Comparison of ENCODE assay signal across 8 mouse cellular contexts in the genomic region with DNA sequence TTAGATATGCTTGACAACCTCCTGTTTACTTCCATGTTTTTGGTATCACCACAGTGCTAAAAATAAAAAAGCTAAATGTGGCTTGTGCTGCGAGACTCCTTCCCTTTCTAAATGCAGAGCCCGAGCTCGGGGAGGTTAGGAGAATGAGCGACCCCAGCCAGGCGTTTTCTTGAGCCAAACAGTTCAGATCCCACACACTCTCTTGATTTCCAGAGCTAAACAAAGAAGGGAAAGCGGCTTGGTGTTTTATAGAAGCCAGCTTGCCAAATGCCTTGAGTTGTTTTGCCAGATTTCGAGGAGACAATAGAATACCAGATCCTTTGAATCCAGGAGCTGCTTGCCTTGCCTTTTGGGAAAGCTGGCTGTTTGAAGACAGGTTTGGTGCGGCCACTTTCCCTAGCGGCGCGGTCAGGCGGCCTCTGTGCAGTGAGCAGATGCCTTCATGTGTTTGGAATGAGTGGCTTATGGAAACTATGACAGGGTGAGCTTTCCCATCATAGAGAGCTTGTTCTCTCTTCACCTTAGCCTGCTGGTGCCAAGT. TPM values are rescaled to one million over a fixed set of nuclear protein-coding genes. Genes with fewer than 3 reads are reported as not detected.
DNase-seq lines count a peak whose midpoint lies in the region; TF ChIP-seq lines count a peak whose summit lies in the region.

No protein-coding gene starts in this region.

- no peak for TF ChIP-seq CTCF in bone marrow macrophage, adult 2 months (IDR thresholded peaks at IDR 0.05; ENCODE audit: low read depth, low read length)

- H3K9me3 ChIP-seq in limb, embryonic 10.5 days (replicated peaks), result no peaks in the 10 kb centered on the region

- peaks cover 17% of the 10 kb centered on the region for H3K27me3 ChIP-seq in limb, embryonic 10.5 days (ENCODE audit: low read depth, poor library complexity, severe bottlenecking)

- H3K27ac ChIP-seq in bone marrow macrophage, adult 2 months (ENCODE audit: insufficient read depth, low read depth, low read length), result peak overlapping the region; percentile 58
- peak overlapping the region; percentile 53 for H3K27ac ChIP-seq in limb, embryonic 10.5 days

- peaks cover 22% of the 10 kb centered on the region for H3K4me1 ChIP-seq in bone marrow macrophage, adult 2 months (ENCODE audit: control insufficient read depth, insufficient read depth, low read length)
- peaks cover 23% of the 10 kb centered on the region for H3K4me1 ChIP-seq in limb, embryonic 10.5 days

- intact Hi-C loops in gastrocnemius, postnatal 14 days (cut with DNase I; ENCODE audit: low total_unique reads), result loop anchor here (10.0 kb wide), 1 partner anchor 49 kb away; a partner anchor contains a TSS

- H3K36me3 ChIP-seq in limb, embryonic 10.5 days, result no peaks in the 10 kb centered on the region

- TF ChIP-seq POLR2A in bone marrow macrophage, adult 2 months (IDR thresholded peaks at IDR 0.05; ENCODE audit: borderline replicate concordance, low read depth, low read length), result no peak

- peak; percentile 63 for DNase-seq in gastrocnemius, adult 18-20 months (ENCODE audit: low spot score)
- no peak for DNase-seq in gastrocnemius, postnatal 14 days
- DNase-seq in gastrocnemius, adult 8-10 months (ENCODE audit: low spot score in 2 of 2), result peak; percentile 20 to 22
- peak; percentile 43 for DNase-seq in limb, embryonic 10.5 days (ENCODE audit: low spot score)
- DNase-seq in embryo, embryonic 11 days, result no peak
- no peak for DNase-seq in urinary bladder, postnatal 4 days (ENCODE audit: low spot score in 2 of 2)
- no peak for DNase-seq in kidney, postnatal 14 days

- no peak overlapping the region for H3K4me3 ChIP-seq in bone marrow macrophage, adult 2 months (ENCODE audit: insufficient read depth, low read length)
- no peak overlapping the region for H3K4me3 ChIP-seq in limb, embryonic 10.5 days

- 72% methylated on average over 12 of the region's 12 CpGs for WGBS in limb, embryonic 10.5 days

RNA-seq across cellular contexts. Expression of a gene that starts 50.0 kb away (rescaled TPM):
- total RNA-seq in gastrocnemius, adult 18-20 months (2021), result 100 to 1,000 TPM; 335 to 441 TPM
- 100 to 1,000 TPM; 270 to 292 TPM for total RNA-seq in gastrocnemius, postnatal 14 days (2021)
- polyA plus RNA-seq in bone marrow macrophage, adult 2 months (2012; ENCODE audit: insufficient read depth, insufficient read length, missing spikeins), result 16.9 and 20.3 TPM in 2 replicates
- total RNA-seq in gastrocnemius, adult 8-10 months (2022), result 100 to 1,000 TPM; 348 to 422 (median 393) TPM
- polyA plus RNA-seq in limb, embryonic 10.5 days (2016; fragmentation: Nextera tagmentation; extraction: Ambion mirVana), result 9.9 and 10.4 TPM in 2 replicates

Comparison
In these comparisons a context has a peak if more than half of its experiments do, and no peak if none do; other contexts are left out.
1. DNase-seq: peak in gastrocnemius, adult 18-20 months (single experiment), gastrocnemius, adult 8-10 months (2 of 2) and limb, embryonic 10.5 days (single experiment); none in gastrocnemius, postnatal 14 days (single experiment), embryo, embryonic 11 days (single experiment), urinary bladder, postnatal 4 days (0 of 2) and kidney, postnatal 14 days (single experiment).